ENCODE assay signal across 8 mouse cellular contexts in the genomic region with DNA sequence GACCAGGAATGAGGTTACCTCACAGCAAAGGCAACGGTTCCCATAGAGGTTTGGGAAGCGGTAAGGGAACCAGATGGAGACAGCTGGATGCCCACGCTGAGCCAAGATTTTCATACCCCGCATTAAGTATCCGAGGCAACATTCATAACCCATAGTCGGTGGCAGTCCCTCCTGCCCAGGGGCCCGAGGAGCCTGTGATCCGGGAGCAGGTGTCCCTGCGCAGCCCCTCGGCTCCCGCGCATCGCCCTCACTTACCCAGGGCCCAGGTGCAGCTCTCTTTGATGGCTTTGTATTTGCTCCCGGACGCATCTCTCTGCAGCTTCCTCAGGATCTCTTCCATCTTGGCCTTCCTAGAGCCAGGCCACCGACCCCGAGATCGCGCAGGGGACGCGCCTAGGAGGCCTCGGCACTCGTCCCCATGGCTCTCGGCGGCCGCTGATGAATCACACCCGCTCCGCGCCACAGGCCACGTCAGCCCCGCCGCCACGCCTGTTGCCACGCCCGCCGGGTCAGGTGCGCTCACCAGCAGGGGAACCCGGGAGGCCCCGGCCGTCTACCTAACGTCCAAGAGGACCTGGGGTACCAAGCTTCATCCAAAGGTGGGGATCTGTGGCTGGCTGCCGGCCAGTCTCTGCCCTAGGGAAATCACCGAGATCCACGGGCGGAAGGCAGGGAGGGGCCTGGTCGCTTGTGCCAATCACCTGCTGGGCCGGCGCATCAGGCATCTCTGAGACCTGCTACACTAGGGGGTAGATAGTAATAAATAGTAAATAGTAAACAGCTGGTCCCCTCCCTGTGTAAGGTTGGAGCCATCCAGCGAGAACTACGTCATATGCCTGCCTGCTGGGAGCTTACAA. TPM values are rescaled to one million over a fixed set of nuclear protein-coding genes. Genes with fewer than 3 reads are reported as not detected.
A peak's percentile ranks its signal among the peaks of the same experiment; 100 is the strongest.
DNase-seq lines count a peak whose midpoint lies in the region; ATAC-seq lines count a peak whose summit lies in the region.

A gene (minus strand): TSS at position 664 of the 857 bp plus-strand sequence.

- DNase-seq in adrenal gland, postnatal 10 days: peak; percentile 82
- DNase-seq in embryo, embryonic 11.5 days (ENCODE audit: low read depth, low spot score): peak; percentile 8
- DNase-seq in heart, adult 11 months: peak; percentile 91
- peak; percentile 55 to 82 for DNase-seq in left cerebral cortex, adult 9 months (ENCODE audit: low spot score in 2 of 2)
- peak; percentile 63 to 68 for DNase-seq in lung, postnatal 4 days
- peak; percentile 84 for DNase-seq in right cerebral cortex, adult 2 months (ENCODE audit: low spot score in 2 of 2)
- DNase-seq in c-Kit-positive CD71-positive TER-119-positive erythroid progenitor cells, embryonic 14.5 days (ENCODE audit: low spot score): no peak

- H3K27ac ChIP-seq in intestine, embryonic 16.5 days (ENCODE audit: low read length): no peak within 1 kb of the TSS

- H3K9me3 ChIP-seq in intestine, embryonic 16.5 days (ENCODE audit: control insufficient read depth, low read length): no peaks in the 10 kb centered on the region

- peak within 1 kb of the TSS; percentile 63 for H3K4me3 ChIP-seq in intestine, embryonic 16.5 days (ENCODE audit: low read length)

- peak; percentile 97 for ATAC-seq in intestine, embryonic 16.5 days

- H3K27me3 ChIP-seq in intestine, embryonic 16.5 days (replicated peaks; ENCODE audit: control insufficient read depth, insufficient read depth, low read length): no peaks in the 10 kb centered on the region; the same call in 1 of the 2 replicates

- H3K4me2 ChIP-seq in intestine, embryonic 16.5 days (ENCODE audit: low read depth, low read length): peak within 1 kb of the TSS; percentile 83

- 1% methylated on average over 50 of the region's 50 CpGs for WGBS in intestine, embryonic 16.5 days

- peak within 1 kb of the TSS; percentile 69 for H3K9ac ChIP-seq in intestine, embryonic 16.5 days (ENCODE audit: low read depth, low read length)

- H3K36me3 ChIP-seq in intestine, embryonic 16.5 days (ENCODE audit: control insufficient read depth, insufficient read depth, low read length): no peaks in the 10 kb centered on the region

- H3K4me1 ChIP-seq in intestine, embryonic 16.5 days (ENCODE audit: control insufficient read depth, insufficient read depth, low read length): no peaks in the 10 kb centered on the region

RNA-seq across cellular contexts. Expression of the gene that starts here (rescaled TPM):
- total RNA-seq in adrenal gland, postnatal 10 days (2021): 1 to 10 TPM; 4.9 to 6.6 TPM
- 1.8 and 2.1 TPM in 2 replicates for polyA plus RNA-seq in intestine, embryonic 16.5 days (2015; fragmentation: Nextera tagmentation; extraction: Ambion mirVana)
